Mouse (Mus musculus): Measurements from ENCODE around the gene Dcpp2. TPM values are rescaled to one million over a fixed set of nuclear protein-coding genes. Genes with fewer than 3 reads are reported as not detected.
"Not testable (repeated sequence)": the region's sequence is repeated elsewhere in the genome, so short reads cannot be mapped to it uniquely, and the experiment has no call there.

The Dcpp2 gene
- not detected in 2 replicates for total RNA-seq (2014; rRNA removed)
- polyA plus RNA-seq (2015; fragmentation: Nextera tagmentation; extraction: Ambion mirVana): not detected in 2 replicates

DNA sequence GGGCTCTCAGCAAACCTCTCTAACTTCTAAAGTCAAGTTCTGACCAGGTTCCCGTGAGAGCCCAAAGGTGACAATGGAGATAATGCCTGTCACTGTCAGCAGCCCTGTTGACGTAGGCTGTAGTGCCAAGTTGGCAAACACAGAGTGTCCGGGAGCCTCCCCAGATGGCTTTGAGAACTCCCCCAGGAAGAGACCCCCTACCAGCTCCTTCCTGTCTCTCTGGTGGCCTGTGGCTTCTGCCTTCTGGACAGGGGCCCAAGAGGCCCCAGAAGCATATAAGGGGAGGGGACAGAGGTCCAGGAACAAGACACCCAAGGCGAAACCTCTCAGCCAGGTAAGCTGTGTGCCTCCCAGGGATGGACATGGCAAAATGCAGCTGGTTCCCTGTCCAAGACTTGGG is at the start of gene Dcpp2, which contains the start of gene Dcpp1:
Dcpp2 (plus strand) TSS at position 305 of the 400 bp plus-strand sequence.
Dcpp1 (plus strand) TSS at position 301 of the 400 bp plus-strand sequence.
- not testable (repeated sequence) for H3K4me3 ChIP-seq (ENCODE audit: low read depth, low read length); DNase-seq; H3K4me1 ChIP-seq (ENCODE audit: insufficient read depth); H3K36me3 ChIP-seq (ENCODE audit: insufficient read depth); H3K4me2 ChIP-seq (ENCODE audit: low read depth); H3K27ac ChIP-seq (ENCODE audit: low read depth, low read length); ATAC-seq; H3K9ac ChIP-seq; H3K9me3 ChIP-seq (ENCODE audit: low read length); H3K27me3 ChIP-seq (ENCODE audit: insufficient read depth, low read length)
- 88% methylated on average over 4 of the region's 4 CpGs for WGBS

DNA sequence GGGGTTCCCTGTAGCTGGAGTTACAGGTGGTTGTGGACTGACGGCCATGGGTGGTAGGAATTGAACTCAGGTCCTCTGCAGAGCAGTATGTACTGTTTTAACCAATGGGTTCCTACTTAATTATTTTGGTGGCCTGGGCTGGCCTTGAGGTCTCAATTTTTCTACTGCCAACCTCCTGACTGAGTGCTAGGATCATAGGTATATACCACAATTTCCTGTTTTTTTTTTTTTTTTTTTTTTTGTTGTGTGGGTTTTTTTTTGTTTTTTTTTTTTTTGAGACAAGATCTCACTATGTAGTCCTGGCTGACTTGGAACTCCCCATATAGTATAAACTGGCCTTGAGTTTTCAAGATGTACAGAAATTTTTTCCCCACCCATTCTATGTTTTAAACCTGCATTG is 49.5 kb upstream of the Dcpp2 start:
- ATAC-seq (no peak), DNase-seq (no peak)
- no peak overlapping the region for H3K4me2 ChIP-seq (ENCODE audit: low read depth)
- peaks cover 3% of the 10 kb centered on the region for H3K36me3 ChIP-seq (ENCODE audit: insufficient read depth)
- no peak overlapping the region for H3K9ac ChIP-seq
- H3K9me3 ChIP-seq (ENCODE audit: low read length): no peaks in the 10 kb centered on the region
- peaks cover 4% of the 10 kb centered on the region; the same call in 1 of the 2 replicates for H3K27me3 ChIP-seq (ENCODE audit: insufficient read depth, low read length)
- no peak for TF ChIP-seq CTCF (IDR thresholded peaks at IDR 0.05; ENCODE audit: low read depth)
- WGBS: 93% methylated on average over 1 of the region's 1 CpGs
- no peak overlapping the region for H3K4me3 ChIP-seq (ENCODE audit: low read depth, low read length)
- H3K4me1 ChIP-seq (ENCODE audit: insufficient read depth): peaks cover 8% of the 10 kb centered on the region
- no peak overlapping the region for H3K27ac ChIP-seq (ENCODE audit: low read depth, low read length)

- no peak within 1 kb of the TSS for H3K27ac ChIP-seq (ENCODE audit: low read depth, low read length)
- peaks cover 4% of the 10 kb centered on the region; the same call in 1 of the 2 replicates for H3K27me3 ChIP-seq (ENCODE audit: insufficient read depth, low read length)
- ATAC-seq (no peak), DNase-seq (no peak)
- no peak within 1 kb of the TSS for H3K9ac ChIP-seq
- no peak for TF ChIP-seq CTCF (IDR thresholded peaks at IDR 0.05; ENCODE audit: low read depth)
- no peak within 1 kb of the TSS for H3K4me3 ChIP-seq (ENCODE audit: low read depth, low read length)
- WGBS: 50% methylated on average over 8 of the region's 8 CpGs
- no peak within 1 kb of the TSS for H3K4me2 ChIP-seq (ENCODE audit: low read depth)
- no peaks in the 10 kb centered on the region for H3K36me3 ChIP-seq (ENCODE audit: insufficient read depth)
- no peaks in the 10 kb centered on the region for H3K4me1 ChIP-seq (ENCODE audit: insufficient read depth)
- H3K9me3 ChIP-seq (ENCODE audit: low read length): no peaks in the 10 kb centered on the region
These were observed 44.6 kb upstream of the Dcpp2 start, which contains the start of gene Prss33 for GRCm38 (mm10) chr17:23836006-23836575. Gene Prss33 (minus strand): TSS chr17:23836056.

DNA sequence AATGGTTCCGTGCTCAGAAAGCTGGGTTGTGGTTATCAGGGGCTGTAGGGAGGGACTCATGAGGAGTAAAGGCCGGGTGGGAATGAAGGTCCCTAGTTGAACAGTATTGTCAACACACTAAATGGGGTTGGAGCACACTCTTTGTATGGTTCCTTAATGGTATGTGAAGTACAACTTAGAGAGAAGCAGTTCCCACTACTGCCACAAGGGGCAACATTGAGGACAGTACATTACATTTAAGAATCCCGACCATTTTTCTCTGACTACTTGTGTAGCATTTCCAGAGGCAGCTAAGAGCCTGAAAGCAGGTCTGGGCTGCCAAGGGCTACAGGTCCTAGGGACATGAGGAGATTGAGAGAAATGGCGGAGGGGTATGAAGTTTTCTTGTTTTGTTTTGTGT is 39.5 kb upstream of the Dcpp2 start:
- WGBS: 26% methylated on average over 4 of the region's 4 CpGs
- peak; percentile 81 for TF ChIP-seq CTCF (IDR thresholded peaks at IDR 0.05; ENCODE audit: low read depth)
- no peaks in the 10 kb centered on the region for H3K9me3 ChIP-seq (ENCODE audit: low read length)
- DNase-seq (peak; percentile 80), ATAC-seq (peak; percentile 67; the same call in 1 of the 2 replicates)
- H3K27me3 ChIP-seq (ENCODE audit: insufficient read depth, low read length): no peaks in the 10 kb centered on the region
- no peak overlapping the region for H3K9ac ChIP-seq
- H3K4me1 ChIP-seq (ENCODE audit: insufficient read depth): no peaks in the 10 kb centered on the region
- H3K36me3 ChIP-seq (ENCODE audit: insufficient read depth): no peaks in the 10 kb centered on the region
- H3K27ac ChIP-seq (ENCODE audit: low read depth, low read length): no peak overlapping the region
- H3K4me3 ChIP-seq (ENCODE audit: low read depth, low read length): no peak overlapping the region
- H3K4me2 ChIP-seq (ENCODE audit: low read depth): no peak overlapping the region

GRCm38 (mm10) chr17:23843141-23843811 is 37.4 kb upstream of the Dcpp2 start:
- ATAC-seq: no peak
- Histone ChIP-seq H3K9me3 (ENCODE audit: low read length) (no peaks in the 10 kb centered on the region), H3K4me2 (ENCODE audit: low read depth) (no peak overlapping the region), H3K9ac (no peak overlapping the region), H3K4me1 (ENCODE audit: insufficient read depth) (no peaks in the 10 kb centered on the region), H3K4me3 (ENCODE audit: low read depth, low read length) (no peak overlapping the region), H3K36me3 (ENCODE audit: insufficient read depth) (no peaks in the 10 kb centered on the region), H3K27ac (ENCODE audit: low read depth, low read length) (no peak overlapping the region), H3K27me3 (ENCODE audit: insufficient read depth, low read length) (no peaks in the 10 kb centered on the region)
- WGBS: 47% methylated on average over 23 of the region's 23 CpGs
- no peak; the same call in 1 of the 2 replicates for TF ChIP-seq CTCF (IDR thresholded peaks at IDR 0.05; ENCODE audit: low read depth)
- DNase-seq: no peak

GRCm38 (mm10) chr17:23843812-23844273 is 36.8 kb upstream of the Dcpp2 start, which contains the start of the genes Prss32 and Prss41:
Gene Prss32 (plus strand): TSS chr17:23843855.
Gene Prss41 (minus strand): TSS chr17:23844172.
- DNase-seq: peak; percentile 24
- Histone ChIP-seq H3K36me3 (ENCODE audit: insufficient read depth) (no peaks in the 10 kb centered on the region), H3K27ac (ENCODE audit: low read depth, low read length) (no peak within 1 kb of the TSS), H3K4me1 (ENCODE audit: insufficient read depth) (no peaks in the 10 kb centered on the region), H3K4me3 (ENCODE audit: low read depth, low read length) (no peak within 1 kb of the TSS), H3K9me3 (ENCODE audit: low read length) (no peaks in the 10 kb centered on the region), H3K9ac (no peak within 1 kb of the TSS), H3K27me3 (ENCODE audit: insufficient read depth, low read length) (no peaks in the 10 kb centered on the region), H3K4me2 (ENCODE audit: low read depth) (no peak within 1 kb of the TSS)
- peak; percentile 45 for ATAC-seq
- peak; percentile 52 for TF ChIP-seq CTCF (IDR thresholded peaks at IDR 0.05; ENCODE audit: low read depth)
- WGBS: 13% methylated on average over 19 of the region's 19 CpGs

- peak; percentile 32; the same call in 1 of the 2 replicates for TF ChIP-seq CTCF (IDR thresholded peaks at IDR 0.05; ENCODE audit: low read depth)
- no peak overlapping the region for H3K4me2 ChIP-seq (ENCODE audit: low read depth)
- no peaks in the 10 kb centered on the region for H3K9me3 ChIP-seq (ENCODE audit: low read length)
- DNase-seq: no peak
- no peak for ATAC-seq
- no peaks in the 10 kb centered on the region for H3K4me1 ChIP-seq (ENCODE audit: insufficient read depth)
- no peaks in the 10 kb centered on the region for H3K36me3 ChIP-seq (ENCODE audit: insufficient read depth)
- H3K27me3 ChIP-seq (ENCODE audit: insufficient read depth, low read length): no peaks in the 10 kb centered on the region
- 70% methylated on average over 2 of the region's 2 CpGs for WGBS
- no peak overlapping the region for H3K27ac ChIP-seq (ENCODE audit: low read depth, low read length)
- no peak overlapping the region for H3K4me3 ChIP-seq (ENCODE audit: low read depth, low read length)
- H3K9ac ChIP-seq: no peak overlapping the region
These were observed 30.7 kb upstream of the Dcpp2 start for GRCm38 (mm10) chr17:23850028-23850427.
